Mouse (Mus musculus) bone marrow macrophage, adult 2 months (primary cell): ENCODE data around the gene Rab37.

Experiments used
- CTCF ChIP-seq: IDR thresholded peaks from 2 replicates; pipeline ENCODE4 v1.5.1; 2012; ENCODE audit warnings: low read depth, mild to moderate bottlenecking, low read length, moderate library complexity
- POLR2A ChIP-seq: IDR thresholded peaks from 2 replicates; pipeline ENCODE4 v1.6.1; 2012; ENCODE audit warnings: mild to moderate bottlenecking, low read depth, low read length, borderline replicate concordance

DNA sequence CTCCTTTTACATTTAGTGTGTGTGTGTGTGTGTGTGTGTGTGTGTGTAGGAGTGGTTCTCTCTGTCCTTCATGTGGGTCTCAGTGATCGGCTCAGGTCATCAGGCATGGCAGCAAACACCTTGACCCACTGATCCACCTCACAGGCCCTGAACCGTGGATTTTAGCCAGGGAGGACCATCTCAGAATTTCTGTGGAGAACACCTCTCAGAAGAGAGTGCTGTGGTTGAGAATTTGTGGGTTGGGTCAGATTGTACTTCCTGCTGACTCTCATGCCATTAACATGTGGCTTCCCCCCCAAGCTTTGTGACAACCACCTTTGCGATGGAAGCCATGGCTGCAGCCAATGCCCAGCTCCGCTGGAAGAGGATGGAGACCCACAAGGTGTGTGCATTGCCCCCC lies 109.3 kb downstream of the Rab37 start:
- TF ChIP-seq CTCF (no peak), POLR2A (no peak)
